Mouse (Mus musculus) stomach, embryonic 14.5 days (tissue): Measurements from ENCODE around the gene Kcnab2. TPM values are rescaled to one million over a fixed set of nuclear protein-coding genes. Genes with fewer than 3 reads are reported as not detected.

ENCODE experiments used
- ATAC-seq: fragments of 200-750 bp; cut with Nextera tagmentation; 2 replicates; pipeline ENCODE4 v1.8.0; 2017; ENCODE audit warnings: low read depth, moderate TSS enrichment; ENCODE audit not compliant: insufficient number of reproducible peaks, insufficient read depth, low FRiP score
- H3K27ac ChIP-seq: fragments of 300-500 bp; sonication (generic); 2 replicates; pipeline ENCODE4 v1.5.1; 2014; ENCODE audit warnings: mild to moderate bottlenecking, low read length, moderate library complexity, mixed read lengths
- H3K27me3 ChIP-seq: fragments of 300-500 bp; sonication (generic); 2 replicates; pipeline ENCODE4 v1.6.1; 2014; ENCODE audit warnings: low read length, control low read depth, mixed read lengths; ENCODE audit not compliant: control insufficient read depth, insufficient read depth
- H3K36me3 ChIP-seq: fragments of 300-500 bp; sonication (generic); 2 replicates; pipeline ENCODE4 v1.6.1; 2014; ENCODE audit warnings: mild to moderate bottlenecking, control low read depth, low read length, moderate library complexity, mixed read lengths; ENCODE audit not compliant: control insufficient read depth, insufficient read depth
- H3K4me1 ChIP-seq: fragments of 300-500 bp; sonication (generic); 2 replicates; pipeline ENCODE4 v1.6.1; 2014; ENCODE audit warnings: low read length, control low read depth, mixed read lengths; ENCODE audit not compliant: control insufficient read depth, insufficient read depth
- H3K4me2 ChIP-seq: fragments of 300-500 bp; sonication (generic); replicated peaks from 2 replicates; pipeline ENCODE4 v1.6.1; 2014; ENCODE audit warnings: low read depth, low read length, control low read depth
- H3K4me3 ChIP-seq: fragments of 300-500 bp; sonication (generic); 2 replicates; pipeline ENCODE4 v1.5.1; 2014; ENCODE audit warnings: low read depth, low read length, control low read depth
- H3K9ac ChIP-seq: fragments of 300-500 bp; sonication (generic); replicated peaks from 2 replicates; pipeline ENCODE4 v1.6.1; 2014; ENCODE audit warnings: low read depth, mild to moderate bottlenecking, control low read depth, low read length, moderate library complexity, mixed read lengths
- H3K9me3 ChIP-seq: fragments of 300-500 bp; sonication (generic); 2 replicates; pipeline ENCODE4 v1.6.1; 2016; ENCODE audit warnings: low read depth, low read length, control low read depth; ENCODE audit not compliant: control insufficient read depth
- WGBS: fragments of 180-500 bp; shearing (Covaris S2); extraction: QIAGEN DNeasy Blood & Tissue Kit; methylation state at CpG from one replicate; pipeline ENCODE4 v1.1.7; 2014; 5-methylcytosine and 5-hydroxymethylcytosine counted together
- polyA plus RNA-seq: library from polyadenylated mRNA; unstranded; fragments of >200 nt; fragmentation: Nextera tagmentation; extraction: Ambion mirVana; gene quantifications from 2 replicates; pipeline ENCODE4 v1.2.1, GENCODE M21; 2014

Gene Kcnab2
- polyA plus RNA-seq, 1 experiment from 2014 or later: 4.1 TPM

GRCm38 (mm10) chr4:152488046-152488445 is 10.4 kb upstream of the Kcnab2 start:
- Histone ChIP-seq H3K27me3 (no peaks in the 10 kb centered on the region), H3K36me3 (no peaks in the 10 kb centered on the region), H3K4me3 (no peak overlapping the region), H3K9ac (no peak overlapping the region), H3K9me3 (no peaks in the 10 kb centered on the region), H3K27ac (no peak overlapping the region), H3K4me1 (no peaks in the 10 kb centered on the region), H3K4me2 (no peak overlapping the region)
- WGBS: 83% methylated on average over 10 of the region's 10 CpGs
- ATAC-seq: no peak

GRCm38 (mm10) chr4:152480426-152480825 is 2.8 kb upstream of the Kcnab2 start:
- no peaks in the 10 kb centered on the region for H3K36me3 ChIP-seq
- H3K4me2 ChIP-seq: no peak overlapping the region
- H3K9ac ChIP-seq: no peak overlapping the region
- no peaks in the 10 kb centered on the region for H3K27me3 ChIP-seq
- H3K9me3 ChIP-seq: no peaks in the 10 kb centered on the region
- H3K27ac ChIP-seq: no peak overlapping the region
- peaks cover 5% of the 10 kb centered on the region; the same call in 1 of the 2 replicates for H3K4me1 ChIP-seq
- no peak overlapping the region for H3K4me3 ChIP-seq
- ATAC-seq: no peak
- 51% methylated on average over 8 of the region's 8 CpGs for WGBS

GRCm38 (mm10) chr4:152478224-152478567 is 525 bp upstream of the Kcnab2 start:
- Histone ChIP-seq H3K4me1 (peaks cover 5% of the 10 kb centered on the region; the same call in 1 of the 2 replicates), H3K4me3 (peak overlapping the region; percentile 74), H3K4me2 (peak overlapping the region; percentile 85), H3K36me3 (no peaks in the 10 kb centered on the region), H3K9me3 (no peaks in the 10 kb centered on the region), H3K27ac (peak overlapping the region; percentile 55; the same call in 1 of the 2 replicates), H3K9ac (peak overlapping the region; percentile 58), H3K27me3 (no peaks in the 10 kb centered on the region)
- under 1% methylated on average over 13 of the region's 13 CpGs for WGBS
- 0 out of 2 replicates have a peak, but pooled peaks have one; percentile 24 for ATAC-seq

- H3K4me1 ChIP-seq: peaks cover 5% of the 10 kb centered on the region; the same call in 1 of the 2 replicates
- no peaks in the 10 kb centered on the region for H3K27me3 ChIP-seq
- no peaks in the 10 kb centered on the region; the same call in 1 of the 2 replicates for H3K9me3 ChIP-seq
- no peaks in the 10 kb centered on the region for H3K36me3 ChIP-seq
- no peak overlapping the region for H3K27ac ChIP-seq
- H3K4me2 ChIP-seq: peak overlapping the region; percentile 74
- under 1% methylated on average over 21 of the region's 21 CpGs for WGBS
- peak overlapping the region; percentile 74 for H3K4me3 ChIP-seq
- peak overlapping the region; percentile 42; the same call in 1 of the 2 replicates for H3K9ac ChIP-seq
- no peak for ATAC-seq
These were observed 585 bp downstream of the Kcnab2 start for GRCm38 (mm10) chr4:152477106-152477465.

GRCm38 (mm10) chr4:152476427-152477023 is 1.1 kb downstream of the Kcnab2 start, which contains the start of gene Nphp4:
Gene Nphp4 (plus strand): TSS chr4:152476706.
- peak within 1 kb of the TSS; percentile 74 for H3K4me3 ChIP-seq
- H3K27ac ChIP-seq: no peak within 1 kb of the TSS
- no peaks in the 10 kb centered on the region for H3K27me3 ChIP-seq
- H3K9ac ChIP-seq: peak within 1 kb of the TSS; percentile 42; the same call in 1 of the 2 replicates
- peaks cover 2% of the 10 kb centered on the region; the same call in 1 of the 2 replicates for H3K9me3 ChIP-seq
- WGBS: 3% methylated on average over 18 of the region's 18 CpGs
- no peaks in the 10 kb centered on the region for H3K36me3 ChIP-seq
- H3K4me1 ChIP-seq: peaks cover 5% of the 10 kb centered on the region; the same call in 1 of the 2 replicates
- ATAC-seq: no peak; the same call in 1 of the 2 replicates
- H3K4me2 ChIP-seq: peak within 1 kb of the TSS; percentile 85

- H3K4me2 ChIP-seq: no peak overlapping the region
- H3K4me3 ChIP-seq: no peak overlapping the region
These were observed 1.7 kb downstream of the Kcnab2 start for GRCm38 (mm10) chr4:152475941-152476340.

GRCm38 (mm10) chr4:152467951-152468350 is 9.7 kb downstream of the Kcnab2 start:
- 82% methylated on average over 6 of the region's 6 CpGs for WGBS
- Histone ChIP-seq H3K36me3 (no peaks in the 10 kb centered on the region), H3K9me3 (peaks cover 5% of the 10 kb centered on the region; the same call in 1 of the 2 replicates), H3K27ac (no peak overlapping the region), H3K27me3 (no peaks in the 10 kb centered on the region), H3K4me2 (no peak overlapping the region), H3K4me1 (no peaks in the 10 kb centered on the region), H3K4me3 (no peak overlapping the region), H3K9ac (no peak overlapping the region)
- no peak for ATAC-seq

More at GRCm38 (mm10) chr4:152475941-152476340, 1.7 kb downstream of the Kcnab2 start:
- no peaks in the 10 kb centered on the region for H3K36me3 ChIP-seq
- 78% methylated on average over 7 of the region's 7 CpGs for WGBS
- no peak overlapping the region for H3K9ac ChIP-seq
- H3K27ac ChIP-seq: no peak overlapping the region
- peaks cover 5% of the 10 kb centered on the region; the same call in 1 of the 2 replicates for H3K9me3 ChIP-seq
- ATAC-seq: no peak
- peaks cover 5% of the 10 kb centered on the region; the same call in 1 of the 2 replicates for H3K4me1 ChIP-seq
- H3K27me3 ChIP-seq: no peaks in the 10 kb centered on the region

GRCm38 (mm10) chr4:152466601-152467000 is 11.1 kb downstream of the Kcnab2 start:
- Histone ChIP-seq H3K4me1 (no peaks in the 10 kb centered on the region), H3K9ac (no peak overlapping the region), H3K36me3 (no peaks in the 10 kb centered on the region), H3K27me3 (no peaks in the 10 kb centered on the region), H3K4me2 (no peak overlapping the region), H3K27ac (no peak overlapping the region), H3K9me3 (0 out of 2 replicates have a peak, but pooled peaks cover 3% of the 10 kb centered on the region), H3K4me3 (no peak overlapping the region)
- WGBS: 86% methylated on average over 13 of the region's 13 CpGs
- no peak for ATAC-seq
